Mouse (Mus musculus): ENCODE results near the gene Prpsap2. TPM values are rescaled to one million over a fixed set of nuclear protein-coding genes. Genes with fewer than 3 reads are reported as not detected.
"Not testable (repeated sequence)": the region's sequence is repeated elsewhere in the genome, so short reads cannot be mapped to it uniquely, and the experiment has no call there.

The Prpsap2 gene
- polyA plus RNA-seq (2012; rRNA removed) (31.4 and 33.2 TPM in 2 replicates), polyA plus RNA-seq (2014; fragmentation: Nextera tagmentation; extraction: Ambion mirVana) (20.6 and 23.7 TPM in 2 replicates)

GRCm38 (mm10) chr11:61761584-61762407 is at the start of gene Prpsap2:
TSS of gene Prpsap2 (minus strand) at chr11:61762088.
- WGBS = under 1% methylated on average over 50 of the region's 51 CpGs

GRCm38 (mm10) chr11:61809793-61810192 is 47.9 kb upstream of the Prpsap2 start:
- Histone ChIP-seq H3K4me1 (ENCODE audit: control insufficient read depth, insufficient read depth, low read length) (0 out of 2 replicates have a peak, but pooled peaks cover 3% of the 10 kb centered on the region), H3K9ac (ENCODE audit: low read depth, low read length, severe bottlenecking) (no peak overlapping the region), H3K36me3 (ENCODE audit: control insufficient read depth, insufficient read depth, low read length) (peaks cover 69% of the 10 kb centered on the region), H3K27ac (replicated peaks; ENCODE audit: low read depth, low read length) (no peak overlapping the region), H3K4me2 (replicated peaks; ENCODE audit: low read depth, low read length, severe bottlenecking) (no peak overlapping the region), H3K9me3 (ENCODE audit: control insufficient read depth, low read length) (no peaks in the 10 kb centered on the region), H3K4me3 (replicated peaks; ENCODE audit: low read length) (no peak overlapping the region), H3K27me3 (ENCODE audit: control insufficient read depth, insufficient read depth, low read length) (no peaks in the 10 kb centered on the region)
- DNase-seq (ENCODE audit: low spot score) = no peak
- no peak for TF ChIP-seq POLR2A (IDR thresholded peaks at IDR 0.05; ENCODE audit: borderline replicate concordance, extremely low read depth, insufficient read depth, insufficient read length)
- 48% methylated on average over 4 of the region's 4 CpGs for WGBS
- ATAC-seq (ENCODE audit: low FRiP score, low read depth) = no peak

More at GRCm38 (mm10) chr11:61761584-61762407, at the start of gene Prpsap2:
- peak; percentile 91; the same call in 1 of the 2 replicates for TF ChIP-seq POLR2A (IDR thresholded peaks at IDR 0.05; ENCODE audit: borderline replicate concordance, extremely low read depth, insufficient read depth, insufficient read length)
- peak within 1 kb of the TSS; percentile 83 for H3K9ac ChIP-seq (ENCODE audit: low read depth, low read length, severe bottlenecking)
- H3K4me2 ChIP-seq (replicated peaks; ENCODE audit: low read depth, low read length, severe bottlenecking) = peak within 1 kb of the TSS; percentile 63
- peak; percentile 93 for ATAC-seq (ENCODE audit: low FRiP score, low read depth)
- H3K27me3 ChIP-seq (ENCODE audit: control insufficient read depth, insufficient read depth, low read length) = no peaks in the 10 kb centered on the region
- peaks cover 8% of the 10 kb centered on the region for H3K4me1 ChIP-seq (ENCODE audit: control insufficient read depth, insufficient read depth, low read length)
- peak within 1 kb of the TSS; percentile 82 for H3K27ac ChIP-seq (replicated peaks; ENCODE audit: low read depth, low read length)
- H3K36me3 ChIP-seq (ENCODE audit: control insufficient read depth, insufficient read depth, low read length) = peaks cover 1% of the 10 kb centered on the region; the same call in 1 of the 2 replicates
- H3K4me3 ChIP-seq (replicated peaks; ENCODE audit: low read length) = peak within 1 kb of the TSS; percentile 54
- H3K9me3 ChIP-seq (ENCODE audit: control insufficient read depth, low read length) = no peaks in the 10 kb centered on the region
- DNase-seq (ENCODE audit: low spot score) = peak; percentile 98

DNA sequence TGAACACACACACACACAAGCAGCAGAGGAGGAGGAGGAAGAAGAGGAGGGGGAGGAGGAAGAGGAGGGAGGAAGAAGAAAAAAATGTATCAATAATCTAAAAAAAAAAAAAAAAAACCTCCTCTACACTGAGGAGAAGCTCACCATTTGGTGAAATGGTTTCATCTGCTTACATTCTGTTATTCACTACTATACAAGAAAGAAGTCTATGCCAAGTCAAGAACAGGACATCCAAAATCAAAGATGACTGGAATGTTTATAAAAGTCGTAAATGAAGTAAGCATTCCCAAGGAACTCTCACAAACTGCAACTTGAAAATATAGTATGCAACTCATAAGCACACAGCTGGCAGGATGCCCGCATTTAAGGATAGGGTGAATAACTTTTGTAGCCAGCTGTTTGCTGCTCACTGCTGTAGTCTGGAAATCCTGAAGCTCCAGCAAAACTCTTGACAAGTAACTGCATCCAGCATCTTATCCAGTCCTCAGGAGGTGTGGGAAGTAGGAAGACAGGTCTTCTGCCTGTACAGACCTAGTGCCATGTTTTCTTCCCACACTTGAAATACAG is 46.7 kb upstream of the Prpsap2 start:
- H3K36me3 ChIP-seq (ENCODE audit: control insufficient read depth, insufficient read depth, low read length) = peaks cover 62% of the 10 kb centered on the region
- peak; percentile 48 for DNase-seq (ENCODE audit: low spot score)
- no peak overlapping the region for H3K27ac ChIP-seq (replicated peaks; ENCODE audit: low read depth, low read length)
- H3K4me2 ChIP-seq (replicated peaks; ENCODE audit: low read depth, low read length, severe bottlenecking) = no peak overlapping the region
- no peak overlapping the region for H3K4me3 ChIP-seq (replicated peaks; ENCODE audit: low read length)
- H3K9ac ChIP-seq (ENCODE audit: low read depth, low read length, severe bottlenecking) = no peak overlapping the region
- TF ChIP-seq POLR2A (IDR thresholded peaks at IDR 0.05; ENCODE audit: borderline replicate concordance, extremely low read depth, insufficient read depth, insufficient read length) = no peak
- 67% methylated on average over 2 of the region's 2 CpGs for WGBS
- no peak for ATAC-seq (ENCODE audit: low FRiP score, low read depth)
- 0 out of 2 replicates have a peak, but pooled peaks cover 3% of the 10 kb centered on the region for H3K4me1 ChIP-seq (ENCODE audit: control insufficient read depth, insufficient read depth, low read length)
- H3K27me3 ChIP-seq (ENCODE audit: control insufficient read depth, insufficient read depth, low read length) = no peaks in the 10 kb centered on the region
- no peaks in the 10 kb centered on the region for H3K9me3 ChIP-seq (ENCODE audit: control insufficient read depth, low read length)

GRCm38 (mm10) chr11:61793441-61793840 is 31.6 kb upstream of the Prpsap2 start:
- Histone ChIP-seq H3K27me3 (ENCODE audit: control insufficient read depth, insufficient read depth, low read length) (no peaks in the 10 kb centered on the region), H3K27ac (replicated peaks; ENCODE audit: low read depth, low read length) (no peak overlapping the region), H3K9ac (ENCODE audit: low read depth, low read length, severe bottlenecking) (no peak overlapping the region), H3K4me1 (ENCODE audit: control insufficient read depth, insufficient read depth, low read length) (no peaks in the 10 kb centered on the region), H3K9me3 (ENCODE audit: control insufficient read depth, low read length) (no peaks in the 10 kb centered on the region), H3K4me2 (replicated peaks; ENCODE audit: low read depth, low read length, severe bottlenecking) (no peak overlapping the region), H3K36me3 (ENCODE audit: control insufficient read depth, insufficient read depth, low read length) (peaks cover 60% of the 10 kb centered on the region), H3K4me3 (replicated peaks; ENCODE audit: low read length) (no peak overlapping the region)
- ATAC-seq (ENCODE audit: low FRiP score, low read depth) = no peak
- DNase-seq (ENCODE audit: low spot score) = no peak
- TF ChIP-seq POLR2A (IDR thresholded peaks at IDR 0.05; ENCODE audit: borderline replicate concordance, extremely low read depth, insufficient read depth, insufficient read length) = no peak
- WGBS = 65% methylated on average over 1 of the region's 1 CpGs

DNA sequence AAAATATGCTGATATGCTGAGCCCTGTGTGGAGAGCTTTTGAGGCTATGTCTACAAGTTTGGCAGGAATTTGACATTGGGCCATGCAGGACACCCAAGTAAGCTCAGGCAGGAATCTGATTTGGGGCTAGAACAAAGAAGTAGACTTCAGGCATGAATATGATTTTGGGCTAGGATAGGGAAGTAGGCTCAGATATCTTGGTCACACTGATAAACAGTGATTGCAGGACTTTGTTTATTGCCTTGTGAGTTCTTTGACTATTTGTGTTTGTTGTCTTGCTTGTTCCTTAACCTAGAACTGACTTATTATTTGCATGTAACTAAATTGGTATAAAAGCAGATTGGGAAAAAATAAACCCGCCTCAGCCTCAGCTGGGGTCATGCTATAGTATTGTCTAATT is 26.7 kb upstream of the Prpsap2 start:
- H3K36me3 ChIP-seq (ENCODE audit: control insufficient read depth, insufficient read depth, low read length) = peaks cover 64% of the 10 kb centered on the region
- no peak overlapping the region for H3K27ac ChIP-seq (replicated peaks; ENCODE audit: low read depth, low read length)
- ATAC-seq (ENCODE audit: low FRiP score, low read depth) = no peak
- 97% methylated on average over 1 of the region's 1 CpGs for WGBS
- H3K27me3 ChIP-seq (ENCODE audit: control insufficient read depth, insufficient read depth, low read length) = no peaks in the 10 kb centered on the region
- H3K9me3 ChIP-seq (ENCODE audit: control insufficient read depth, low read length) = no peaks in the 10 kb centered on the region
- no peak for DNase-seq (ENCODE audit: low spot score)
- no peak overlapping the region for H3K4me3 ChIP-seq (replicated peaks; ENCODE audit: low read length)
- H3K4me2 ChIP-seq (replicated peaks; ENCODE audit: low read depth, low read length, severe bottlenecking) = no peak overlapping the region
- no peaks in the 10 kb centered on the region for H3K4me1 ChIP-seq (ENCODE audit: control insufficient read depth, insufficient read depth, low read length)
- H3K9ac ChIP-seq (ENCODE audit: low read depth, low read length, severe bottlenecking) = no peak overlapping the region
- no peak for TF ChIP-seq POLR2A (IDR thresholded peaks at IDR 0.05; ENCODE audit: borderline replicate concordance, extremely low read depth, insufficient read depth, insufficient read length)

DNA sequence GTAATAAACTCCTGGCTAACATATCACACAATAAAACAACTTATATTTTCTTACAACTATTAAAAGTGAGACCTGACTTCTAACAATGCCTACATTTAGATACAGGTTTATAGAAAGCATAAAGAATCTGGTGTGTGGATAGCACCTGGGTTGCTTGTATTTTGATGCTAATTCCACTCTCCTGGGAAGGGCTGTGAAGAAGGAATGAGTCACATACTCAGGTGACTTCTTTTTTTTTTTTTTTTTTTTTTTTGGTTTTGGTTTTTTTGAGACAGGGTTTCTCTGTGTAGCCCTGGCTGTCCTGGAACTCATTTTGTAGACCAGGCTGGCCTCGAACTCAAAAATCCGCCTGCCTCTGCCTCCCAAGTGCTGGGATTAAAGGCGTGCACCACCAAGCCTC is 20.6 kb upstream of the Prpsap2 start:
- not testable (repeated sequence) for H3K4me1 ChIP-seq (ENCODE audit: control insufficient read depth, insufficient read depth, low read length); H3K27me3 ChIP-seq (ENCODE audit: control insufficient read depth, insufficient read depth, low read length); DNase-seq (ENCODE audit: low spot score); H3K4me2 ChIP-seq (replicated peaks; ENCODE audit: low read depth, low read length, severe bottlenecking); H3K9me3 ChIP-seq (ENCODE audit: control insufficient read depth, low read length); H3K4me3 ChIP-seq (replicated peaks; ENCODE audit: low read length); ATAC-seq (ENCODE audit: low FRiP score, low read depth); H3K27ac ChIP-seq (replicated peaks; ENCODE audit: low read depth, low read length); H3K9ac ChIP-seq (ENCODE audit: low read depth, low read length, severe bottlenecking)
- peaks cover 65% of the 10 kb centered on the region for H3K36me3 ChIP-seq (ENCODE audit: control insufficient read depth, insufficient read depth, low read length)
- 92% methylated on average over 3 of the region's 3 CpGs for WGBS
